Mouse (Mus musculus): ENCODE data around the gene Eif4a3. TPM values are rescaled to one million over a fixed set of nuclear protein-coding genes. Genes with fewer than 3 reads are reported as not detected.
"Not testable (repeated sequence)": the region's sequence is repeated elsewhere in the genome, so short reads cannot be mapped to it uniquely, and the experiment has no call there.

Gene Eif4a3
- polyA plus RNA-seq, 1 experiment from 2014 or later, result 463 TPM

DNA sequence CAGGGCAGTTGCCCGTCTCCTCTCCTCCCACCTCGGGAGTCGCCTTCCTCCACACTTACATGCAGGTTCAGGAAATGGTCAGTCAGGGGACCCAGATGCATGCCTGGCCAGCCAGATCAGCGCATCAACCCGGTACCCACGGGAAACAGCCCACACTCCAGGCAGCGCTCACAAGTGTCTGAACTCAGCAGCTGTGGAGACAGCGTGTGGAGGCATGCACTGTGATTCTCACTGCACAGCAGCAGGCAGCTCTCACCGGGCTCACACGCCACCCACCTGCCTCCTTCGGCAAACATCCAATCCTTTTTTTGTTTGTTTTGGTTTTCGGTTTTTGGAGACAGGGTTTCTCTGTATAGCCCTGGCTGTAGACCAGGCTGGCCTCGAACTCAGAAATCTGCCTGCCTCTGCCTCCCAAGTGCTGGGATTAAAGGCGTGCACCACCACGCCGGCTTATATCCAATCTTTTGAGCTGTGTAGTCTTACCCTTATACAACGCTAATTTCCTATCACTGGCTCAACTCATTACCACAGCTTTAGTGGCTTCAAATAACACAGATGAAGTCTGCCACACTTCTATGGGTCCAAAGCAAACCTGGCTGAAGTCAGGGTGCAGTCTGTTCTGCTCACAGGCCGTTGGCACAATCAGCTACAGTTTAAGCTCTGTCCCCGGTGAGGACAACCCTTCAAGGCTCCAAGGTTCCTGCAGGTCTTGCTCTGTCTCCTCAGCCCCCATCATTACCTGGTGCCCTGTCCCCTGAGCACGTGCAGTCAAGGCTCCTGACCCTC lies 12.5 kb downstream of the Eif4a3 start:
- H3K4me1 ChIP-seq (ENCODE audit: control insufficient read depth, insufficient read depth, low read length), result no peaks in the 10 kb centered on the region
- no peak for ATAC-seq (ENCODE audit: insufficient number of reproducible peaks, low FRiP score, low TSS enrichment, low read depth)
- no peaks in the 10 kb centered on the region for H3K9me3 ChIP-seq (ENCODE audit: control insufficient read depth, low read length)
- 92% methylated on average over 20 of the region's 20 CpGs for WGBS
- peaks cover 30% of the 10 kb centered on the region; the same call in 1 of the 2 replicates for H3K36me3 ChIP-seq (ENCODE audit: control insufficient read depth, insufficient read depth, low read length)
- H3K4me3 ChIP-seq (ENCODE audit: low read depth, low read length), result no peak overlapping the region
- no peak overlapping the region for H3K27ac ChIP-seq (replicated peaks; ENCODE audit: low read depth, low read length)
- no peak overlapping the region for H3K9ac ChIP-seq (ENCODE audit: low read length)
- H3K4me2 ChIP-seq (ENCODE audit: low read depth, severe bottlenecking), result no peak overlapping the region
- H3K27me3 ChIP-seq (ENCODE audit: control insufficient read depth, insufficient read depth, low read length), result no peaks in the 10 kb centered on the region
- DNase-seq (ENCODE audit: low spot score), result no peak

DNA sequence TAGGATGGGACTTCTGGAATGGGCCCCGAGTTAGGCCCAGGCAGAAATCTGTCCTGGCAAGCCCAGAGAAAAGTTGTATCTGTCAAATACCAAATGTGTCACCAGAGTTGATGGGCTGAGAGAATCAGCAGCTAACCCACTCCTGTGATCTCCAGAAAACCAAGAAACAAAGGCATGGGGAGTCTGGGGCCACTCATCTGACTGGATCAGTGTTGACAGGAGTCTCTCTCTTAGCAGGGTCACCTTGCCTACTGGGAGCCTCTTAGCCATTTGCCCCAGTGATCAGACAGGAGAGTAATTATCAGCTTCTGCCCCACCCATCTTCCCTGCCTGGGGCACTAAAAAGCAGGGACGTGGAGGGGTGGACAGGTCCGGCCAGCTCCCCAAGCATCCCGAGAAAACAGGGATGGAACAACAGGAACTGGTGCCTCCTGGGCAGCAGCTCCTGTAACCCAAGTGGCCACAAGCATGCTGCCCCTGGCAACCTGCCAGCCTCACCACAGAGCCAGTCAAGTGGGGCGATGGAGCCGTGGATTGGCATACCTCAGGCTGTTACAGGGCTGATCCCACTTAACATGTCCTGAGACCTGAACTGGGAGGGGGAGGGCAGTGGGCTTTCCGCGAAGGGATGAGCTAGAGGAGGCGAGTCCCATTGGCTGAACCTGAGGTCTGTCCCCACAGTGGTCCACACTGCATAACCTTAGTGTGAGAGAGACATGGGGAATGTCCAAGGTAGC lies 13.9 kb downstream of the Eif4a3 start:
- Histone ChIP-seq H3K4me1 (ENCODE audit: control insufficient read depth, insufficient read depth, low read length) (no peaks in the 10 kb centered on the region), H3K27ac (replicated peaks; ENCODE audit: low read depth, low read length) (no peak overlapping the region), H3K4me2 (ENCODE audit: low read depth, severe bottlenecking) (no peak overlapping the region), H3K4me3 (ENCODE audit: low read depth, low read length) (no peak overlapping the region), H3K36me3 (ENCODE audit: control insufficient read depth, insufficient read depth, low read length) (peaks cover 21% of the 10 kb centered on the region; the same call in 1 of the 2 replicates), H3K9ac (ENCODE audit: low read length) (no peak overlapping the region), H3K27me3 (ENCODE audit: control insufficient read depth, insufficient read depth, low read length) (no peaks in the 10 kb centered on the region), H3K9me3 (ENCODE audit: control insufficient read depth, low read length) (no peaks in the 10 kb centered on the region)
- whole genome bisulfite sequencing, result 63% methylated on average over 9 of the region's 9 CpGs
- no peak for ATAC-seq (ENCODE audit: insufficient number of reproducible peaks, low FRiP score, low TSS enrichment, low read depth)
- DNase-seq (ENCODE audit: low spot score), result no peak

DNA sequence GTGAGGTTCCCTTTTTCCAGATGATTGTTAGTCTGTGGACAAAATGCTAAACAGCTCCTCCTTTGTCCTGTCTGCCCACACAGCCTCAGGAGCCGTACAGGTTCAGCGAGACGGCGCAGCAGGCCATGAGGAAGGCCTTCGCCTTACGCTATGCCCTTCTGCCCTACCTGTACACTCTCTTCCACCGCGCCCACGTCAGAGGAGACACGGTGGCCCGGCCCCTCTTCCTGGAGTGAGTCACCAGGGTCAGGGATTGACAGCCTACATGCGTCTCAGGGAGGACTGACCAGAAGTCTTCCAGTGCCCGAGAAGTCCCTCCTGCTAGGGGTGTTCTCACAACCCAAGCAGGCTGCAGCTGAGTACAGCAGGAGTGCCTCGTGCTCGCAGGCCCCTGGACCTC lies 18.9 kb downstream of the Eif4a3 start:
- no peak for DNase-seq (ENCODE audit: low spot score)
- no peak overlapping the region for H3K27ac ChIP-seq (replicated peaks; ENCODE audit: low read depth, low read length)

DNA sequence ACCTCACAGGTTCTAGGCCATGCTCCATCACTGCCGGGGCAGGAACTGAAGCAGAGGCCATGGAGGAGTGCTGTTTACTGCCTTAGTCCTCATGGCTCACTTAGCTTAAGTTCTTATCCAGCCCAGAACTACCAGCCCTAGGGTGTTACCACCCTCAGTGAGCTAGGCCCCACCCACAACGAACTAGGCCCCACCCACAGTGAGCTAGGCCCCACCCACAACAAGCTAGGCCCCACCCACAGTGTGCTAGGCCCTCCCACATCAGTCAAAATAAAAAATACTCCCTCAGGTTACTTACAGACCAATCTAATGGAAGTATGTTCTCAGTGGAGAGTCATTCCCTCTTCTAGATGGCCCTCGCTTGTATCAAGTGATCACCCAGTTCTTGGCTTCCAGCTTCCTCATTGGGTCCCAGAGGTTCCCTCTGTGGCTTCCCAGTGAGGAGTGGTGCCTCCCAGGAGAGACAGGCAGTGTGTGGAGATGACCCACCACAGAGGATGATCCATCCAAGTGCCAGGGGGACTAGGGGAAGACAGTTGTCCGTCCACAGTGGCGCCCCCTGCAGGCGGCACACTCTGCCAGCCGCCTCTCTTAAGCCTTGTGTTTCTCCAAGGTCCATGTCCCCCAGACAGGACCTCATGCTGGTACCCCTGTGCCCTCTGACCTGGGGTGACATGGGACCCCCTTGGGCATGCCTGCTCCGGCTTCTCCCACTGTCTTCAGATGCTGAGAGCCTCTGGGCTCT lies 26.5 kb downstream of the Eif4a3 start:
- no peak for ATAC-seq (ENCODE audit: insufficient number of reproducible peaks, low FRiP score, low TSS enrichment, low read depth)
- WGBS, result 86% methylated on average over 8 of the region's 8 CpGs
- H3K4me1 ChIP-seq (ENCODE audit: control insufficient read depth, insufficient read depth, low read length), result 0 out of 2 replicates have a peak, but pooled peaks cover under 1% of the 10 kb centered on the region
- no peaks in the 10 kb centered on the region for H3K27me3 ChIP-seq (ENCODE audit: control insufficient read depth, insufficient read depth, low read length)
- no peaks in the 10 kb centered on the region; the same call in 1 of the 2 replicates for H3K36me3 ChIP-seq (ENCODE audit: control insufficient read depth, insufficient read depth, low read length)
- H3K9ac ChIP-seq (ENCODE audit: low read length), result no peak overlapping the region
- DNase-seq (ENCODE audit: low spot score), result no peak
- H3K4me3 ChIP-seq (ENCODE audit: low read depth, low read length), result no peak overlapping the region
- H3K9me3 ChIP-seq (ENCODE audit: control insufficient read depth, low read length), result no peaks in the 10 kb centered on the region
- H3K27ac ChIP-seq (replicated peaks; ENCODE audit: low read depth, low read length), result no peak overlapping the region
- no peak overlapping the region for H3K4me2 ChIP-seq (ENCODE audit: low read depth, severe bottlenecking)

More for the DNA sequence above, 18.9 kb downstream of the Eif4a3 start:
- Histone ChIP-seq H3K4me3 (ENCODE audit: low read depth, low read length) (no peak overlapping the region), H3K4me2 (ENCODE audit: low read depth, severe bottlenecking) (no peak overlapping the region), H3K27me3 (ENCODE audit: control insufficient read depth, insufficient read depth, low read length) (no peaks in the 10 kb centered on the region), H3K9ac (ENCODE audit: low read length) (no peak overlapping the region), H3K36me3 (ENCODE audit: control insufficient read depth, insufficient read depth, low read length) (no peaks in the 10 kb centered on the region; the same call in 1 of the 2 replicates), H3K9me3 (ENCODE audit: control insufficient read depth, low read length) (no peaks in the 10 kb centered on the region), H3K4me1 (ENCODE audit: control insufficient read depth, insufficient read depth, low read length) (no peaks in the 10 kb centered on the region)
- ATAC-seq (ENCODE audit: insufficient number of reproducible peaks, low FRiP score, low TSS enrichment, low read depth), result no peak
- 88% methylated on average over 15 of the region's 15 CpGs for WGBS

DNA sequence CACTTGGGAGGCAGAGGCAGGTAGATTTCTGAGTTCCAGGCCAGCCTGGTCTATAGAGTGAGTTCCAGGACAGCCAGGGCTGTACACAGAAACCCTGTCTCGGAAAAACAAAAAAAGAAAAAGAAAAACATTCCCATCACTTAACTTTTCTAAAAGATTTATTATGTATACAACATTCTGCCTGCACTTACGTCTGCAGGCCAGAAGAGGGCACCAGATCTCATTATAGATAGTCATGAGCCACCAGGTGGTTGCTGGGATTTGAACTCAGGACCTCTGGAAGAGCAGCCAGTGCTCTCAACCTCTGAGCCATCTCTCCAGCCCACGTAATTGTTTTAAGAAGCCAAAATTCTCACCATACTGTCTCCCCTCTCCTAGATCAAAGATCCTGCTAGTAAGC lies 27.4 kb downstream of the Eif4a3 start:
- not testable (repeated sequence) for DNase-seq (ENCODE audit: low spot score); H3K36me3 ChIP-seq (ENCODE audit: control insufficient read depth, insufficient read depth, low read length)

GRCm38 (mm10) chr11:119268557-119269195 lies 31.2 kb downstream of the Eif4a3 start:
- Histone ChIP-seq H3K4me2 (ENCODE audit: low read depth, severe bottlenecking) (peak overlapping the region; percentile 75), H3K4me3 (ENCODE audit: low read depth, low read length) (peak overlapping the region; percentile 61; the same call in 1 of the 2 replicates), H3K9me3 (ENCODE audit: control insufficient read depth, low read length) (no peaks in the 10 kb centered on the region), H3K27me3 (ENCODE audit: control insufficient read depth, insufficient read depth, low read length) (no peaks in the 10 kb centered on the region), H3K27ac (replicated peaks; ENCODE audit: low read depth, low read length) (no peak overlapping the region), H3K4me1 (ENCODE audit: control insufficient read depth, insufficient read depth, low read length) (0 out of 2 replicates have a peak, but pooled peaks cover 2% of the 10 kb centered on the region), H3K36me3 (ENCODE audit: control insufficient read depth, insufficient read depth, low read length) (no peaks in the 10 kb centered on the region; the same call in 1 of the 2 replicates), H3K9ac (ENCODE audit: low read length) (no peak overlapping the region)
- ATAC-seq (ENCODE audit: insufficient number of reproducible peaks, low FRiP score, low TSS enrichment, low read depth) (no peak), DNase-seq (ENCODE audit: low spot score) (no peak)
- 82% methylated on average over 16 of the region's 16 CpGs for WGBS

More for the DNA sequence above, 27.4 kb downstream of the Eif4a3 start:
- not testable (repeated sequence) for H3K4me2 ChIP-seq (ENCODE audit: low read depth, severe bottlenecking); H3K4me1 ChIP-seq (ENCODE audit: control insufficient read depth, insufficient read depth, low read length); H3K27ac ChIP-seq (replicated peaks; ENCODE audit: low read depth, low read length); ATAC-seq (ENCODE audit: insufficient number of reproducible peaks, low FRiP score, low TSS enrichment, low read depth); H3K9me3 ChIP-seq (ENCODE audit: control insufficient read depth, low read length); H3K4me3 ChIP-seq (ENCODE audit: low read depth, low read length); H3K27me3 ChIP-seq (ENCODE audit: control insufficient read depth, insufficient read depth, low read length); H3K9ac ChIP-seq (ENCODE audit: low read length)
- 61% methylated on average over 3 of the region's 3 CpGs for WGBS

DNA sequence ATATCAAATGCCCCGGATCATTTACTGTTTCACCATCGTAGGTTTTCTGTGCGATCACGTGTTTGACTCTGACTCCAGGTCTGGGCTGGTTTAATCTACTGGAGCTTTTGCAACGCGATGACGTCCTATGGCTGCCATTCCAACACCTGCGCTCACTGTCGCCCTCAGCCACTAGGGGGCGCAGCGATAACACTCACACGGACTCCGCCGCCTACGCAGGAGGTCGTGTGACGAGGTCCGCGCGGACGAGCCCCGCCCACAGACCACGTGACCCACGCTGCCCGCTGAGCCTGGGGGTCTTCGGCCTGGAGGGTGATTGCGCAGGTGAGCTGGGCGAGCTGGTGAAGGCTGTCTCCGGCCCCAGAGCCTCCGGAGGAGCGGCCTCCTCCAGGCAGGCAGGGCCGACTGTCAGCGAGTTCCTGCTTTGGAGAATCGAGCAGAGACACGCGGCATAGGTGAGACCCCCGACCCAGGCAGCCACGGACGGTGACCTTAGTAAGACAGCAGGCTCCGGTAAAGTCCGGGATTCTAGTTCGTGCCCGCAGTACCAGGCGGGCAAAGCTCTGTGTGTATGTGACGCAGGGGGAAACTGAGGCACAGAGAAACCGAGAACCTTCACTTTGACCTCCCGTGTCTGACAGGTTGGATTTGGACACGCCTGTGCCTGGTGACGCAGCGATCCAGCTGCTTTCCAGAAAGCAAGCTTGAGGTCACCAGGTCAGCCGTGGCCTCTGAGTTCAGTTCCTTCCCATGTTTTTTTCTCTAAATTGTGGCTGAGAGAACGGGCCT lies 31.9 kb downstream of the Eif4a3 start, which contains the start of gene Gaa:
Gaa (plus strand) TSS at position 120 of the 789 bp plus-strand sequence.
- Histone ChIP-seq H3K9ac (ENCODE audit: low read length) (peak within 1 kb of the TSS; percentile 65; the same call in 1 of the 2 replicates), H3K27me3 (ENCODE audit: control insufficient read depth, insufficient read depth, low read length) (no peaks in the 10 kb centered on the region), H3K4me3 (ENCODE audit: low read depth, low read length) (peak within 1 kb of the TSS; percentile 61), H3K9me3 (ENCODE audit: control insufficient read depth, low read length) (no peaks in the 10 kb centered on the region), H3K4me2 (ENCODE audit: low read depth, severe bottlenecking) (peak within 1 kb of the TSS; percentile 75), H3K27ac (replicated peaks; ENCODE audit: low read depth, low read length) (no peak within 1 kb of the TSS), H3K36me3 (ENCODE audit: control insufficient read depth, insufficient read depth, low read length) (no peaks in the 10 kb centered on the region; the same call in 1 of the 2 replicates), H3K4me1 (ENCODE audit: control insufficient read depth, insufficient read depth, low read length) (0 out of 2 replicates have a peak, but pooled peaks cover 2% of the 10 kb centered on the region)
- ATAC-seq (ENCODE audit: insufficient number of reproducible peaks, low FRiP score, low TSS enrichment, low read depth), result peak; percentile 55; the same call in 1 of the 2 replicates
- WGBS, result 4% methylated on average over 52 of the region's 52 CpGs
- DNase-seq (ENCODE audit: low spot score), result peak; percentile 99
